Mouse (Mus musculus) ovary, adult 18-20 months (tissue): ENCODE data around the gene Bcam.
A peak's percentile ranks its signal among the peaks of the same experiment; 100 is the strongest.
"Not testable (repeated sequence)": the region's sequence is repeated elsewhere in the genome, so short reads cannot be mapped to it uniquely, and the experiment has no call there.

Experiments
- DNase-seq: peaks from one replicate; pipeline ENCODE4 v3.0.0; 2022; ENCODE audit warnings: low spot score, mixed read lengths

Bcam gene

GRCm38 (mm10) chr7:19770984-19771391, at the start of gene Bcam:
Gene Bcam, minus strand, starts transcription at chr7:19771016.
- DNase-seq: no peak

- DNase-seq: no peak
Observed at GRCm38 (mm10) chr7:19818875-19819274, 48.1 kb upstream of the Bcam start.

- no peak for DNase-seq
Observed at GRCm38 (mm10) chr7:19818440-19818839, 47.6 kb upstream of the Bcam start.

GRCm38 (mm10) chr7:19817382-19818105, 46.7 kb upstream of the Bcam start:
- DNase-seq: peak; percentile 78

- peak; percentile 81 for DNase-seq
Observed at GRCm38 (mm10) chr7:19816224-19816771, 45.5 kb upstream of the Bcam start.

GRCm38 (mm10) chr7:19815296-19816223, 44.7 kb upstream of the Bcam start:
- no peak for DNase-seq

GRCm38 (mm10) chr7:19813579-19814122, 42.8 kb upstream of the Bcam start:
- no peak for DNase-seq

GRCm38 (mm10) chr7:19813161-19813560, 42.3 kb upstream of the Bcam start:
- no peak for DNase-seq

GRCm38 (mm10) chr7:19811114-19811513, 40.3 kb upstream of the Bcam start:
- DNase-seq: no peak

GRCm38 (mm10) chr7:19809369-19809768, 38.6 kb upstream of the Bcam start:
- DNase-seq: no peak

GRCm38 (mm10) chr7:19806356-19806969, 35.6 kb upstream of the Bcam start:
- DNase-seq: no peak

- DNase-seq: no peak
Observed at GRCm38 (mm10) chr7:19802995-19803394, 32.2 kb upstream of the Bcam start.

GRCm38 (mm10) chr7:19800764-19801163, 29.9 kb upstream of the Bcam start:
- no peak for DNase-seq

- peak; percentile 58 for DNase-seq
Observed at GRCm38 (mm10) chr7:19796697-19797588, 26.1 kb upstream of the Bcam start, which contains the start of gene Cblc. Gene Cblc, minus strand, starts transcription at chr7:19796809.

GRCm38 (mm10) chr7:19796254-19796653, 25.4 kb upstream of the Bcam start:
- no peak for DNase-seq

GRCm38 (mm10) chr7:19795236-19795635, 24.4 kb upstream of the Bcam start:
- no peak for DNase-seq

- no peak for DNase-seq
Observed at GRCm38 (mm10) chr7:19792701-19793630, 22.1 kb upstream of the Bcam start.

- DNase-seq: not testable (repeated sequence)
Observed at GRCm38 (mm10) chr7:19791504-19791903, 20.7 kb upstream of the Bcam start.

GRCm38 (mm10) chr7:19789904-19790347, 19.1 kb upstream of the Bcam start:
- peak; percentile 71 for DNase-seq
